Mouse (Mus musculus) embryonic facial prominence, embryonic 15.5 days (tissue): Measurements from ENCODE around the gene Ninj1. TPM values are rescaled to one million over a fixed set of nuclear protein-coding genes. Genes with fewer than 3 reads are reported as not detected.
A peak's percentile ranks its signal among the peaks of the same experiment; 100 is the strongest.

ENCODE experiments used
- ATAC-seq: fragments of 200-750 bp; cut with Nextera tagmentation; 2 replicates; pipeline ENCODE4 v1.8.0; 2017; ENCODE audit warnings: low read depth, moderate TSS enrichment; ENCODE audit not compliant: insufficient number of reproducible peaks, low FRiP score, low TSS enrichment
- H3K27ac ChIP-seq: fragments of 300-500 bp; sonication (generic); replicated peaks from 2 replicates; pipeline ENCODE4 v1.5.1; 2015; ENCODE audit warnings: mild to moderate bottlenecking, inconsistent platforms
- H3K27me3 ChIP-seq: fragments of 300-500 bp; sonication (generic); 2 replicates; pipeline ENCODE4 v1.6.1; 2015; ENCODE audit warnings: inconsistent platforms
- H3K36me3 ChIP-seq: fragments of 300-500 bp; sonication (generic); 2 replicates; pipeline ENCODE4 v1.6.1; 2015; ENCODE audit warnings: mild to moderate bottlenecking, inconsistent platforms
- H3K4me1 ChIP-seq: fragments of 300-500 bp; sonication (generic); 2 replicates; pipeline ENCODE4 v1.6.1; 2015; ENCODE audit warnings: inconsistent platforms
- H3K4me2 ChIP-seq: fragments of 300-500 bp; sonication (generic); replicated peaks from 2 replicates; pipeline ENCODE4 v1.6.1; 2015; ENCODE audit warnings: mild to moderate bottlenecking, inconsistent platforms
- H3K4me3 ChIP-seq: fragments of 300-500 bp; sonication (generic); replicated peaks from 2 replicates; pipeline ENCODE4 v1.5.1; 2015; ENCODE audit warnings: mild to moderate bottlenecking, inconsistent platforms
- H3K9ac ChIP-seq: fragments of 300-500 bp; sonication (generic); 2 replicates; pipeline ENCODE4 v1.6.1; 2015; ENCODE audit warnings: inconsistent platforms
- H3K9me3 ChIP-seq: fragments of 300-500 bp; sonication (generic); replicated peaks from 2 replicates; pipeline ENCODE4 v1.6.1; 2016; ENCODE audit warnings: inconsistent platforms
- WGBS: fragments of 180-500 bp; shearing (Covaris S2); methylation state at CpG from one replicate; pipeline ENCODE4 v1.1.7; 2015; 5-methylcytosine and 5-hydroxymethylcytosine counted together
- polyA plus RNA-seq: library from polyadenylated mRNA; unstranded; fragments of >200 nt; fragmentation: Nextera tagmentation; extraction: Ambion mirVana; gene quantifications from 2 replicates; pipeline ENCODE4 v1.2.1, GENCODE M21; 2015

Gene Ninj1
- polyA plus RNA-seq, 1 experiment from 2014 or later = 62.7 TPM

DNA sequence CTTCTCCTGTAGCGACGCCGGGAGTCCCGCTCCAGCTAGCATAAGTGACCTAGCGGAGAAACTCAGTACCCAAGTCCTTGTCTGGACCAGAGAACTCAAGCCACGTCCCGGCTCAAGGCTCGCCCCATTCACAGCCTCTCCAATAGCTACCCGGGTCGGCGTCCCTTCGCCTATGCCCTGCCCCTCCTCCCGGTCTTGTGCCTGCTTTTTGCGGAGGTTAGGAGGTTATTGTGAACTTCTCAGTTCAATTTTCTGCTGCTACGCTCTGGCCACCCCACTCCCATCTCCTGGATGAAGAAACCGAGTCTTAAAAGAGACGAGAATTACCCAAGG, 28.9 kb downstream of the Ninj1 start:
- Histone ChIP-seq H3K36me3 (no peaks in the 10 kb centered on the region), H3K4me1 (peaks cover 44% of the 10 kb centered on the region), H3K9ac (peak overlapping the region; percentile 81), H3K4me2 (peak overlapping the region; percentile 70), H3K27me3 (0 out of 2 replicates have a peak, but pooled peaks cover 3% of the 10 kb centered on the region), H3K27ac (peak overlapping the region; percentile 85), H3K4me3 (peak overlapping the region; percentile 87), H3K9me3 (no peaks in the 10 kb centered on the region)
- ATAC-seq = peak; percentile 56
- WGBS = 3% methylated on average over 17 of the region's 17 CpGs

DNA sequence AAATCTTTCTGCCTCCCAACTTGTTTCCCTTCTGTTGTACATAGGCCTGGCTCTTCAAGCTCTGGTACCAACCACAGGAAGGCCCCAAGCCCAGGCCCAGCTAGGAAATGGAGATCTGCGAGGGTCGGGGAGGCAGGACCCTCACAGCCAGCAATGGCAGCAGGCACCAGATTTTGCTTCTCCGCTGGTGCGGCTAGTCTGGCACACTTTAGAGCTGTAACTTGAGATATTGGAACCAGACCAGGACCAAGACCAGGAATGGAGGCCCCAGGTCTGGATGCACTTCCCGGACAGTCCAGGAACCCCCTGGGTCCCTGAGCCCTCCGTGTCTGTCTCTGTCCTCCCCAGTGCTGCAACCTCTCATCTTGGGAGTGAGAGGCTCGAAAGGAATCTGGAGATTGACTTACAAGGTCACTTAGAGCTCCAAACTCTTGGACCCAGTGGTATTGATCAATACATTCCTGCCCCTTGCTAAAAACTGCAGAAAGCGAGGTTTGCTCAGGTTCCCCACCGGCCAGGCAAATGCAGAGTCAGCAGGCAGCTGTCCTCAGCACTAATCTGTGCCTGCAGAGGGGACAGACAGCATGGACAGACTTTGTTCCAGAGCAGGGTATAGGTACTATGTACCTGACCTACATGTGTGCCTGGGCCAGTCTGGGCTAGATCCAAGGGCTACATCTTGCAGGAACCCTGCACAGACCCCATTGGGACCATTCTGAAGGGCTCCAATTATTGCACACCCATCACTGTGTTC, 29.7 kb downstream of the Ninj1 start:
- Histone ChIP-seq H3K4me3 (peak overlapping the region; percentile 87), H3K27me3 (0 out of 2 replicates have a peak, but pooled peaks cover 3% of the 10 kb centered on the region), H3K4me2 (peak overlapping the region; percentile 70), H3K9ac (0 out of 2 replicates have a peak overlapping the region, but pooled peaks have one; percentile 5), H3K36me3 (no peaks in the 10 kb centered on the region), H3K4me1 (peaks cover 39% of the 10 kb centered on the region), H3K27ac (peak overlapping the region; percentile 85), H3K9me3 (no peaks in the 10 kb centered on the region)
- 47% methylated on average over 9 of the region's 9 CpGs for WGBS
- ATAC-seq = no peak

DNA sequence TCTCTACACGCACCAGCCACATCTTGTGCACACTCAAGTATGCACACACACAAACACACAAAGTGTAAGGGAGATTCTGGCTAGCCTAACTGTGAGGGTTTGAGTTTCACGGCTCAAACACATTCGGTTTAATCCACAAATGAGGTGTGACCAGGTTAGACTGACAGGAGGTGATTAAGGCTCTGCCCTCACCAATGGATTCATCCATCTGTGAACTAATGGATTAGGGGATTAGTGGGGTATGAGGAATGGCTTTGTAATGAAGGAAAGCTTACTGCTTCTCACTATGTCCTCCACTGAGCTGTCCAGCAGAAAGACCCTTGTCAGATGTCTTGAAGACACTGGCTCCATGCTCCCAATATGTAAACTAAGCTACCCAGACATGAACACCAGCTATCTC, 31.4 kb downstream of the Ninj1 start:
- Histone ChIP-seq H3K36me3 (no peaks in the 10 kb centered on the region), H3K9ac (no peak overlapping the region), H3K9me3 (no peaks in the 10 kb centered on the region), H3K4me1 (peaks cover 32% of the 10 kb centered on the region), H3K27me3 (0 out of 2 replicates have a peak, but pooled peaks cover 3% of the 10 kb centered on the region), H3K4me2 (no peak overlapping the region), H3K4me3 (no peak overlapping the region), H3K27ac (no peak overlapping the region)
- ATAC-seq = no peak
- WGBS = 49% methylated on average over 3 of the region's 3 CpGs

DNA sequence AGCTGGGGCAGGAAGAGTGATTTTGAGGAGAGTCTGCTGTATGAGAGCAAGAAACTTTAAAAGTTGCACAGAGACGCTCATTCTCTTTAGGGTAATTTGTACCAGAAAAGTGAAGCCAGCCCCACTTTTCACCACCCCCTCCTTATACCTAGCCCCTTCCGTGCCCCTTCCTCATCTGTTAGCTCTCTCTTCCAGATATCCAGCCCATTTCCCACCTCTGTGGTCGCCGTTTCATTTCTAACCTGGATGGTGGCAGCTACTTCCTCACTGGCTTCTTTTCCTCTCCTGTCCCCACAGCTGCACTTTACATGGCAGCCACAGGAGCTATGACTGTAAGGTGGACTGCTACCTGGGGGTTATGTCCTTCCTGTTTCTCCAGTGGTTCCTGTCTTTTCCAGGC, 32.1 kb downstream of the Ninj1 start:
- 80% methylated on average over 4 of the region's 4 CpGs for WGBS
- Histone ChIP-seq H3K4me2 (no peak overlapping the region), H3K36me3 (no peaks in the 10 kb centered on the region), H3K4me3 (no peak overlapping the region), H3K27ac (no peak overlapping the region), H3K9ac (no peak overlapping the region), H3K4me1 (peaks cover 25% of the 10 kb centered on the region), H3K27me3 (0 out of 2 replicates have a peak, but pooled peaks cover 3% of the 10 kb centered on the region), H3K9me3 (no peaks in the 10 kb centered on the region)
- no peak for ATAC-seq

DNA sequence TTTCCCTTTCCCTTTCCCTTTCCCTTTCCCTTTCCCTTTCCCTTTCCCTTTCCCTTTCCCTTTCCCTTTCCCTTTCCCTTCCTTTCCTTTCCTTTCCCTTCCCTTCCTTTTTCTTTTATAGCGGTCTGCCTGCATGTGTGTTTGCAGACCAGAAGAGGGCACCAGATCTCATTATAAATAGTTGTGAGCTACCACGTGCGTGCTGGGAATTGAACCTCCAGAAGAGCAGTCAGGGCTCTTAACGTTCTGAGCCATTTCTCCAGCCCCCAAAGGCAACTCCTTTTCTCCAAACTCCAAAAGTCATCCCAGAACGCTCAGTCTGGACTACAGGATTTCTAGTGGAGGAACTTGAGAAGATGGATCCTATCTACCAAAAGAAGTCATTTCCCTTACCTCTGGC, 33.6 kb downstream of the Ninj1 start:
- no peak overlapping the region for H3K27ac ChIP-seq
- H3K4me2 ChIP-seq = no peak overlapping the region
- no peak for ATAC-seq
- H3K36me3 ChIP-seq = no peaks in the 10 kb centered on the region
- no peak overlapping the region for H3K9ac ChIP-seq
- H3K4me1 ChIP-seq = peaks cover 15% of the 10 kb centered on the region
- WGBS = 27% methylated on average over 5 of the region's 5 CpGs
- H3K27me3 ChIP-seq = 0 out of 2 replicates have a peak, but pooled peaks cover 3% of the 10 kb centered on the region
- no peaks in the 10 kb centered on the region for H3K9me3 ChIP-seq
- no peak overlapping the region for H3K4me3 ChIP-seq

DNA sequence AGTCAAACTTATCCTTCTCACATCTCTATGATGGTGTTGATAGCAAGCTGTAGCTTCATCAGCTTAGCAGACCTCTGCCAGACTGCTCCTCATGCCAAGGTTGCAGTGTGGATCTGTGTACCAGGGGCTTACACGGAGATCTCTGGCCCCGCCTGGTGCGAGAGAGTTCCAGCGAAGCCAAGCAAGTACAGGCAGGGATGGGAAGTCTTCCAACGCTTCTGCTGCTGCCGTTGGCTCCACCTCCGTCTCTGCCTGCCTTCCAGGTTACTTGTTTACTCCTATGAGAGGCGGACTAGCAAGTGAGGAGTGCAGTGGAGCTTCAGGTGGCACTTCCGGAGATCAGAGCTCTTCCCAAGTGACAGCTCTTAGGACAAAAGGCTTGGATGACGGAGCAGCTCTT, 37.0 kb downstream of the Ninj1 start:
- H3K9ac ChIP-seq = no peak overlapping the region
- H3K4me3 ChIP-seq = peak overlapping the region; percentile 10; the same call in 1 of the 2 replicates
- WGBS = 11% methylated on average over 10 of the region's 10 CpGs
- H3K27ac ChIP-seq = no peak overlapping the region
- H3K4me1 ChIP-seq = no peaks in the 10 kb centered on the region
- peak overlapping the region; percentile 15 for H3K4me2 ChIP-seq
- ATAC-seq = no peak
- 0 out of 2 replicates have a peak, but pooled peaks cover 3% of the 10 kb centered on the region for H3K27me3 ChIP-seq
- no peaks in the 10 kb centered on the region for H3K36me3 ChIP-seq
- no peaks in the 10 kb centered on the region for H3K9me3 ChIP-seq

DNA sequence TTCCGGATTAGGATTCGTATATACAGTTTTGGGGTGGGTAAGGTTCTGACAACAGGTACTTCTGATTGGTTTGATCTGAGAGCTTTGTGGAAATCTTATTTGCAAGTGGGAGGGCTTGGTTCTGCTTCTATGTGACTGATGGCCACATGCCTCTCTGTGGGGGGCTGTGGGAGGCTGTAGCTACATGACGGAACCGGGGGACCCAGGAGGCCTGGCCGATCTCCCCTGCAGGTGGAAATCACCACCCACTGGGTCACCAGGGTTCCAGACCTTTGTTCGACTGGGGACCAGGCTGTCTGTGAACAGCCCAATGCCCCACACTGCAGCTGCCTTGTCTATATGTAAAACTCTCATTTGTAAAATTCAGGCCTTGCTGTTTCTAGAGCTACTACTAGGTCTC, 37.4 kb downstream of the Ninj1 start:
- Histone ChIP-seq H3K4me2 (peak overlapping the region; percentile 15; the same call in 1 of the 2 replicates), H3K4me3 (peak overlapping the region; percentile 10; the same call in 1 of the 2 replicates)
- no peak for ATAC-seq

DNA sequence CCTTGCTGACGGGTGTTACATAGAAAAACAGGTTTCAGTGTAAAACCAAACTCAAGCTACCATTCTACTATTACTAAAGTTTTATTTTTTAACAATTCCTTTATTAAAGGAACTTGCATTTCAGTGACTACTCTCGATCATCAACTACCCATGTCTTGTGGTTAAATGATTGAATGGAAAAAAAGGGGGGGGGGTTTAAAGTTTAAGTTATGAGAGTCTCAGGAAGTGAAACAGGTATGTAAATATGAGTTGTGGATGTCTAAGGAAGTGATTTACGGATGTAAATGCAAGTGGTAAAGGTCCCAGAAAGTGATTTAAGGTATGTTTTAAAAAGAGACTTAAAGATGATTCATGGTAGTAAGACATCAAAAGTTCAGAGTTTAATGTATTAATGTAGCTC, 37.9 kb downstream of the Ninj1 start:
- Histone ChIP-seq H3K4me2 (no peak overlapping the region), H3K27ac (no peak overlapping the region), H3K4me1 (no peaks in the 10 kb centered on the region), H3K27me3 (no peaks in the 10 kb centered on the region), H3K4me3 (no peak overlapping the region), H3K9ac (no peak overlapping the region), H3K36me3 (no peaks in the 10 kb centered on the region), H3K9me3 (no peaks in the 10 kb centered on the region)
- no peak for ATAC-seq
- WGBS = 61% methylated on average over 3 of the region's 3 CpGs

More for the DNA sequence above, 37.4 kb downstream of the Ninj1 start:
- H3K4me1 ChIP-seq = no peaks in the 10 kb centered on the region
- no peak overlapping the region for H3K27ac ChIP-seq
- no peak overlapping the region for H3K9ac ChIP-seq
- H3K27me3 ChIP-seq = 0 out of 2 replicates have a peak, but pooled peaks cover 3% of the 10 kb centered on the region
- H3K9me3 ChIP-seq = no peaks in the 10 kb centered on the region
- 25% methylated on average over 6 of the region's 6 CpGs for WGBS
- no peaks in the 10 kb centered on the region for H3K36me3 ChIP-seq

DNA sequence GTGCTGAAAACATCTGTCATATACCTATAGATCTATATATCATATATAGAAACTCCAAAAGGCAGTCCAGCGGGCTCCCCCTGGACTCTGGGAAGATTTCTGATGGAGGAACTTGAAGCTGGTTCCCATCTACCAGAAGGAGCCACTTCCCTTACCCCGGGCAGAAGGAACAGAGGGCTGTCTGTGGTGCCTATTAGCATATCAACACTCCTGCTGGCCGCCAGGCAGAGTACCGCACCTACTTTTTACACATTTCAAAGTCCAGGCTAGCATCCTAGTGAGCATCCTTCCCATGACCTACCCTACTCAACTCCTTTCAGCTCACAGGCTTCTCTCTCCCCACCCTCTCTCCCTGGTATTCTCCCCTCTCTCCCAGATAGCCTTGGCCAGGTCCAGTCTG, 38.3 kb downstream of the Ninj1 start:
- WGBS = 36% methylated on average over 4 of the region's 4 CpGs
- no peak for ATAC-seq
- Histone ChIP-seq H3K9ac (no peak overlapping the region), H3K27me3 (no peaks in the 10 kb centered on the region), H3K4me2 (no peak overlapping the region), H3K36me3 (no peaks in the 10 kb centered on the region), H3K9me3 (no peaks in the 10 kb centered on the region), H3K4me3 (no peak overlapping the region), H3K27ac (no peak overlapping the region), H3K4me1 (no peaks in the 10 kb centered on the region)

DNA sequence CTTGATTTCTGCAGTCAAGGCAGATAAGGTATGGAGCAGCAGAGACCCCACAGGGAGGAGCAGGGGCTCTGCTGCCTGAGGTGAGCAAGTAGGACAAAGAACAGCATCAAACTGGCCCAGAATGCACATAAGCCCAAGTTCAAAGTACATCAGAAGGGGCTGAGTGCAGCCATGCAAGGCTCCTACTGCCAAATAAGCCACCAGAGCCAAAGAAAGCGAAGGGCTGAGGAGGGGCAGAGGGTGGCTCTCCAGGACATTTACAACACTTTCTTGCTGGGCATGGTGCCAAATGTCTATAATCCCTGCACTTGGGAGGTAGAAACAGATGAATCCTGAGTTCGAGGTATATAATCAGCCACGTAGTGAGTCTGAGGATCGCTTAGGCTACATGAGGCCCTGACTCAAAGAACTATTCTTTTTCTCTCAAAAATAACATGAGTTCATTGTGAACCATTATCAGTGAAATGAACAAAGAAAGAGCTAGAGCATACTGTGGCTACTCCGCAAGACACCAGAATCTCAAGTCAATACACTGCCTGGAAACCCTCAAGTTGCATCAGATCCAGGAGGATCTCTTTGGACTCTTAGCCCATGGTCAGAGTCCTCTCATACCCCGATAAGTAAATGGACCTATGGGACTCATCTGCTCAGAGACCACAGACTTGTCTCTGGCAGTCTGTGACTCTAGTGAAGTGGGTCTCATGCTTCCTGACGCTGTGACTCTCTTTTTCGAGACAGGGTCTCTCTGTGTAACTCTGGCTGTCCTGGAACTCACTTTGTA, 46.7 kb downstream of the Ninj1 start:
- H3K9ac ChIP-seq = no peak overlapping the region
- no peaks in the 10 kb centered on the region for H3K27me3 ChIP-seq
- H3K27ac ChIP-seq = no peak overlapping the region
- no peak for ATAC-seq
- no peaks in the 10 kb centered on the region for H3K36me3 ChIP-seq
- H3K4me1 ChIP-seq = no peaks in the 10 kb centered on the region
- H3K9me3 ChIP-seq = no peaks in the 10 kb centered on the region
- 80% methylated on average over 8 of the region's 8 CpGs for WGBS
- no peak overlapping the region for H3K4me3 ChIP-seq
- H3K4me2 ChIP-seq = no peak overlapping the region

DNA sequence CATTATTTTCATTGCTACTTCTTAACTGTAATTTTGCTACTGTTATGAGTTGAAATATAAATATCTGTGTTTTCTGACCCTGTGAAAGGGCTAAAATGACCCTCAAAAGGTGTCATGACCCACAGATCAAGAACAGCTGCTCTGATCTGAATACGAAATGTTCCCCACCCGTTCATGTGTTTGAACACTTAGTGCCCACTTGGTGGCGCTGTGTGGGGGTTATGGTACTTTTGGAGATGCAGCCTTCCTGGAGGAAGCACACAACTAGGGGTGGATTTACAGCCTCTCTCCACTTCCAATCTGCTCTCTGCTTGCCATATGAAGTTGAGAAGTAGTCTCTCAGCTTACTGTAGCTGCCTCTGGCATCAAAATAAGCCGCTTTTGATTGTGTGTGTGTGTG, 47.4 kb downstream of the Ninj1 start:
- H3K27me3 ChIP-seq = no peaks in the 10 kb centered on the region
- no peak overlapping the region for H3K27ac ChIP-seq
- WGBS = 94% methylated on average over 4 of the region's 4 CpGs
- no peak overlapping the region for H3K4me3 ChIP-seq
- no peak for ATAC-seq
- no peaks in the 10 kb centered on the region for H3K36me3 ChIP-seq
- H3K4me2 ChIP-seq = no peak overlapping the region
- no peak overlapping the region for H3K9ac ChIP-seq
- no peaks in the 10 kb centered on the region for H3K4me1 ChIP-seq
- H3K9me3 ChIP-seq = no peaks in the 10 kb centered on the region
